Mouse (Mus musculus) heart, adult 2 months (tissue): Measurements from ENCODE around the gene Vmn1r227.

Experiments
- EP300 ChIP-seq: fragments of 200-500 bp; IDR thresholded peaks from 2 replicates; pipeline ENCODE4 v1.6.1; 2011; ENCODE audit warnings: low read depth, low read length, control low read depth; ENCODE audit not compliant: insufficient read depth
- POLR2A ChIP-seq: fragments of 200-500 bp; IDR thresholded peaks from 2 replicates; pipeline ENCODE4 v1.6.1; 2011; ENCODE audit warnings: mild to moderate bottlenecking, low read depth, low read length, control low read depth; ENCODE audit not compliant: insufficient read depth

GRCm38 (mm10) chr17:20682543-20682942 lies 47.1 kb upstream of the Vmn1r227 start, which contains the start of gene Vmn1r226:
- TF ChIP-seq POLR2A (no peak), EP300 (no peak)
